Mouse (Mus musculus) layer of hippocampus, postnatal 14 days (tissue): Measurements from ENCODE around the gene Iqcc. TPM values are rescaled to one million over a fixed set of nuclear protein-coding genes. Genes with fewer than 3 reads are reported as not detected.
A peak's percentile ranks its signal among the peaks of the same experiment; 100 is the strongest.

Source experiments
- DNase-seq, 2 experiments: peaks; one replicate each; pipeline ENCODE4 v3.0.0; 2021 to 2022; ENCODE audit warnings: low spot score in 2 of 2, mixed read lengths in 1 of 2
- total RNA-seq, 2 experiments: library from RNA; stranded (reverse); gene quantifications; 2 replicates each; pipeline ENCODE4 v1.2.3; 2021

The Iqcc gene
- total RNA-seq, 2 experiments from 2014 or later: 31.3 to 35.7 TPM

GRCm38 (mm10) chr4:129622120-129622802 lies 3.4 kb upstream of the Iqcc start:
- no peak for DNase-seq

- DNase-seq: no peak
Observed at GRCm38 (mm10) chr4:129621283-129621841, 2.5 kb upstream of the Iqcc start.

GRCm38 (mm10) chr4:129620419-129621282 lies 1.8 kb upstream of the Iqcc start:
- no peak for DNase-seq

- no peak for DNase-seq
Observed at GRCm38 (mm10) chr4:129618031-129618430, 868 bp downstream of the Iqcc start.

GRCm38 (mm10) chr4:129617121-129617641 lies 1.7 kb downstream of the Iqcc start:
- DNase-seq: no peak

GRCm38 (mm10) chr4:129616631-129617030 lies 2.3 kb downstream of the Iqcc start:
- DNase-seq: no peak

GRCm38 (mm10) chr4:129615801-129616290 lies 3.1 kb downstream of the Iqcc start:
- DNase-seq: no peak

GRCm38 (mm10) chr4:129614093-129614492 lies 4.8 kb downstream of the Iqcc start, which contains the start of gene Dcdc2b:
TSS of gene Dcdc2b (minus strand) at chr4:129614257.
- DNase-seq: no peak

GRCm38 (mm10) chr4:129610472-129610871 lies 8.4 kb downstream of the Iqcc start:
- DNase-seq: no peak

GRCm38 (mm10) chr4:129610026-129610425 lies 8.9 kb downstream of the Iqcc start:
- no peak for DNase-seq

GRCm38 (mm10) chr4:129609139-129609631 lies 9.7 kb downstream of the Iqcc start:
- no peak for DNase-seq

- DNase-seq: peak; percentile 79 to 88
Observed at GRCm38 (mm10) chr4:129608426-129609025, 10.4 kb downstream of the Iqcc start.

GRCm38 (mm10) chr4:129600233-129601158 lies 18.4 kb downstream of the Iqcc start, which contains the start of the genes Eif3i and Tmem234:
TSS of gene Eif3i (minus strand) at chr4:129600648.
TSS of gene Tmem234 (plus strand) at chr4:129600668.
- peak; percentile 79 to 87 for DNase-seq

GRCm38 (mm10) chr4:129588865-129589264 lies 30.0 kb downstream of the Iqcc start:
- no peak for DNase-seq

GRCm38 (mm10) chr4:129586943-129587342 lies 32.0 kb downstream of the Iqcc start:
- DNase-seq: no peak

- no peak for DNase-seq
Observed at GRCm38 (mm10) chr4:129585773-129586172, 33.1 kb downstream of the Iqcc start.

GRCm38 (mm10) chr4:129584884-129585608 lies 33.9 kb downstream of the Iqcc start:
- DNase-seq: peak; percentile 86 to 89

- no peak for DNase-seq
Observed at GRCm38 (mm10) chr4:129584370-129584769, 34.5 kb downstream of the Iqcc start.

- no peak for DNase-seq
Observed at GRCm38 (mm10) chr4:129582251-129582650, 36.6 kb downstream of the Iqcc start.
